Mouse (Mus musculus): ENCODE results near the gene Pde4b.

The Pde4b gene

DNA sequence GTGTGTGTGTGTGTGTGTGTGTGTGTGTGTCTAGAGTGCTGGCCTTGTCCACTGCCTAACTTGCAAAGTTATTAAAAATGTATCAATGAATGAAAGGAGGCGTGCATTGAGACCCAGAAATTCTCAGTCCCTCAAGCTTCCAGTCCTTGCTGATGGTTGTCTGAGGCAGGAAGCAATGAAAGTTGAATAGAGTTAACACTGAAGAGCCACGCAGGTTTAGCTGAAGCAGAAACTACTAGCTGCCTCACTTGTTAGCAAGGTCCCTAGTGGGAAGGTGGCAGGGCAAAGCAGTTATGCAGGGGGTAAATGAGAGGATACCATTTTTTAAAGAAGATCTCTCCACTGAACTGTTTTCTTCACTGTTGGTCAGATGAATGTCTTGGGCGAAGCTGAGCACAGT, 485.2 kb downstream of the Pde4b start:
- DNase-seq (ENCODE audit: low read depth, low spot score), result no peak

DNA sequence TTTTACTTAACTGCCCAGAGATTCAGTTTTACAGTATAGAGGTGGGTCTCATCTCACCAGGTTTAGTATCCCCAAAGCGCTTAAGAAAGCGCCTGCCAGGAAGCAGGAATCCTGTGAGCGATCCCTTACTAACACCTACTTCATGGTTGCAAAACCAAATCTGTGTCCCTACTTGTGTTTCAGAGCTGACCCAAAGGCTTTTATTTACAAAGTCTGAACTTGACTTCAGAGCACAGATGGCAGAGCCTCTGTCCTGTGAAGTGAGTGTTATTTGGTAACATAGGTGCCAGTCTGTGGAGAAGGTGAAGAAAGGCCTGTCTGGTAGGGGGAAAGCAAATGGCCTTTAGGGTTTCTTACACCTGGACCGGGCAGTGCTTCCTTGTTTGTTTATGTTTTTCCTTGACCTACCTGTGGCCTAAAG, 486.0 kb downstream of the Pde4b start:
- DNase-seq (ENCODE audit: low read depth, low spot score), result no peak

DNA sequence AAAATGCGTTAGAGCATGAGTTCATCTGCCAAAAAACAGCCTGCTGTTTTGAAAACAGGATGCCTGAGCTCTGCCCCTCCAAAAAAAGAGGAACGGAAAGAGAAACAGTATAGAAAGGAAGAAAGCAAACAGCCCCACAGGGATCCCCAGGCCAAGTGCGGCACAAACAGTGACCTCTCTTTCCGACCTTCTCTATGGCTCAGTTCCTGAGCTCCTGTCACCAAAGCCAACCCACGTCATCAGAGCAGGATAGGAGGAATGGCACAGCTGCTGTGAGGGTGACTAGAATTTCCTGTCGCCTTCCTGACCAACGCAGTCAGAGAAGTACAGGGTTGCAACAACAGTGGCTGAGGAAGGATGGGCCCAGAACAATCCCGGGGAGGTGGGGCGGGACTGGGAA, 486.9 kb downstream of the Pde4b start:
- no peak for DNase-seq (ENCODE audit: low read depth, low spot score)

DNA sequence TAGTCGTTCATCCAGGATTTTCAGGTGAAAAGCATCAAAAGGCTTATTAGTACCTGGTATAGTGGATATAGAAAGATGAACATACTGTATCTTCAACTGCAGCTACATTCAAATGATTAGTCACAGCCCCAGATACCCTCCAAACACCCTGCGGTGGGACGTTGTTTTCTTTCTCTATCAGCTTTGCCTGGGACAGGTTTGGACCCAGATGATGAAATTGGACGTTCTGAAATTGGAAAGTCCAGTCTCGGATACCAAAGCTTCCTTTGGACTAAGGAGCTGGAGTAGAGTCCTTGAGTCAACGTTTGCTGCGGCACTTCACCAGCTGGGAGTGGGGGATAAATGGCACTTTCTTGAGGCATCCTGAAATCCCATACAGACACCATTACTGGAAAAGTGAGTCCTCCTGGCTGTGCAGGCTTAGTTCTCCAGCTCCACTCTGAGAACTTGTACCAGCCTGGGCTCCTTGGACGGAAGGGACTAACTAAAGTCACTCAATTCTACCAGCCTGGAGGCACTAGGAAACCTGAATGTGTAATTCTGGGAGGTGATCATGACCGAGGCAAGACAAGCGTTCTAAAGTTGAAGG, 487.4 kb downstream of the Pde4b start:
- DNase-seq (ENCODE audit: low read depth, low spot score), result no peak

DNA sequence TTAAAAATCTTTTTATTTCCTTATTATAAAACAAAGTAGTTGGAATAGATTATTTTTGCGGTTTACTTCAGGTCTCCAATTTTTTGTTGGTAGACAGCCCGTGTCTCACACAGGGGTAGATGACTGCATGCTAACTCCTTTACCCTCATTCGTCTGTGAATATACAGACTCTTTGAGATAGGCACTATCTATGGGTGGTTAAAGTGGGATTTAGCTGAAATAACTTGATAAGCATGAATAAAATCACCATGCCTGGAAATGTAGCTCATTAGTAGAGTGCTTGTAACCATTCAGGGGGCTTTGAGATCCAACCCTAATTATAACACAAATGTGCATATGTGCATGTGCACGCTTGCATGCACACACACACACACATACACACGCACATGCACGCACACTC, 488.8 kb downstream of the Pde4b start:
- DNase-seq (ENCODE audit: low read depth, low spot score), result no peak

DNA sequence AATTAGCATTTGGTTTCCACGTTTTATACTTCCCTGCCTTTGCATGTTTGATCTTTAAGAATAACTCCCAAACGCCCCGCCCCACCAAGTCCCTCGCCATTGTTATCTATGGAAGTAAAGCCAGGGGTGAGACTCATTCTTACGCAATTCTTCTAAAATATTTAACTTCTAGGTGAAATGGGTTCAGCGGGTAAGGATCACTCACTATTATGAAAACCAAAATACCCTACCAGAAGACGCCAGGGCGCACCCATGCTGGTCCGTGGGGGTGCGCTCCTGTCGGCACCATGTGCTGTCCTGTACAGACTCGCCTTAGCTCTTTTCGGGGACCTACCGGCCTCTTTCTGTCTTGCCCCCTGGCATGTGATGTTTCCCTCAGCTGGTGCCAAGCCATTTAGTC, 490.3 kb downstream of the Pde4b start:
- no peak for DNase-seq (ENCODE audit: low read depth, low spot score)

DNA sequence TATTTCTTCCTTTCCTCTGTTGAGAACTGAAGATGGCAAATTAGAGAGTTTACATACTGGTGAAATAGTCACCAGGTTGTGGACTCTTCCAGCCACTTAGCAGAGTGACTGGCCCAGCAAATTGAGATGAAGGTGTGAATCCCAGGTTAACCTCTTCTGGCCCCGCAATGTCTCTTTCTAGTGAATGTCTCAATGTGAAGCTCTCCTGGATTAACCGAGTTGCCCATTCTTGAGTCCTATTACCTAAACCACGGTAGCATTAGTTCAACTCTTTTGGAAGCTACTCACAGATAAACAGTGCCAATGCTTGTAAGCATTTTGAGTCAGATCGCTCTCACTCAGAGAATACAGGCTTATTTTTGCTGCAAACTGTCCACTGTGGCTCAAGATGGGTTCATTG, 491.7 kb downstream of the Pde4b start:
- no peak for DNase-seq (ENCODE audit: low read depth, low spot score)

DNA sequence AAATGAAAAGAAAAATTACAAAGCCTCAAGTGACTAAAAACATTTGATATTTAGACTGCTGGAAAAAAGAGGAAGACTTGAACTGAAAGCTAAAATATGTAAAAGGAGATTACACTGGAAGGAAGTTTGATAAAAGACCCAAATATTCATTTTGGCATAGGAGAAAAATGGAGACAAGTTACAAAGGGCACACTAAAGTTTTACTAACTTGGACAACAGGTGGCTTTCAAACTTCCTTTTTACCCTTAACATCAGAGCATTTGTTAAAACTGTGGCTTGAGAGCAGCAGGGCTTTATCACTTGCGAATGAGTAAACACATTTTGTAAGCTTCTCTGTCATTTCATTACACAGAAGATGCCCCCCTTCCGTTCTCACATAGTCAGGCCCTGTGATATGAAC, 492.4 kb downstream of the Pde4b start:
- DNase-seq (ENCODE audit: low read depth, low spot score), result no peak

DNA sequence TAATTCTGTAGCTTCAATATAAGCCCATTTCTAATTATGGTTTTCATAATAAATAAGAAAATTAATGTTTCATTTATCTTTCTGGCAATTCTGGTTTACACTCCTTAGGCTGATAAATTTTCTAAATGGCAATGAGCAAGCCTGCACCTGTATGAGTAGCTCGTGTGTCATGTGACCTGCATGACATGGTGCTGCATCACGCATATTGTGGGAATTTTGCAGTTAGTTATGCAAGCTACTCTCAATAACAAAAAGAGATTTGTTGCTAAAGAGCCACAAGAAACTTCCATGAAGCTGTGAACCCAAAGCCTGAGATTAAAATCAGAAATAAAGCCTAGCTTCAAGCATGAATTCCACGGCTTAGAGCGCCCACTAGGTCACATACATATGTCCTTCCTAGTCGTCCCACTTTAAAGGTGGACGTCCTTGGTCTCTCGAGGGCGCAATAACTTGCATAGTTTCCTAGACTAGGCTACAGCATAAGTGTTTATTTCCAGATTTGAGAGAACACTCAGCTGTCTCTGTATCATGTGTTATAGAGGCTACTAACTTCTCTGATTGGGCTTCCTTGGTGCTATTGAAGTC, 494.9 kb downstream of the Pde4b start:
- DNase-seq (ENCODE audit: low read depth, low spot score), result no peak

DNA sequence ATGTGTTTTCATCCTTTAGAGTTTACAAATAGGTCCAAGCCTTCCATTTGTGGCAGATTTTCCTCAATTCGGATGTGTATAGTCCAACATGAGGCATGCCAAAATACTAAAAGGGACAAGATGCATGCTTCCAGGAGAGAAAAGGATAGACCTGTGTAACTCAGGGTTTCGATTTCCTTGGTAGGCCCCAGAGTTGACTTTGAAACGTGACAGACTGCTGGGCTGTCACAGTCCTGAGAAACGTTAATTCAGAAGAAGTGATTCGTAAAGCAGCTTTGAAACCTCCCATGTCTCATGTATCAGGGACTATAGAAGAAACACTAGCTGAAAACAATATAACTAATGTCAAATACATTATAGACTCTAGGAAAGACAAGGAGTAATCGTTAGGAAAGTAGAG, 495.6 kb downstream of the Pde4b start:
- no peak for DNase-seq (ENCODE audit: low read depth, low spot score)

DNA sequence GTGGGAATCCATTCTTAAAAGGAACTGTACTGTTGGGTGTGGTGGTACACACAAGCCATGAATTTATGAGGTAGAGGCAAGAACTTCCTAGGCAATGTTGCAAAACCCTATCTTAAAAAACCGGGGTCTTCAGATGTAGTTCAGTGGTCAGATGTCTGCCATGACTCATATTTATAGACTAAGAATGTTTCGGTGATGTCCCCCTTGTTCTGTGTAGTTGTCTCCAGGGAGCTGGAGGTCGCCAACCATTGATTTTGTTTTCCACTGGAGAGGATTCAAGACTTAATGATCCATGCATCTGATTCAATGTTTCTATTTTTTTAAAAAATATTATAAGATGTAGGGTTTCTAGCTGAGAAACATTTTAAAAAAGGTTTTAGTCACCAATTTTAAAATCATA, 496.1 kb downstream of the Pde4b start:
- DNase-seq (ENCODE audit: low read depth, low spot score), result no peak

DNA sequence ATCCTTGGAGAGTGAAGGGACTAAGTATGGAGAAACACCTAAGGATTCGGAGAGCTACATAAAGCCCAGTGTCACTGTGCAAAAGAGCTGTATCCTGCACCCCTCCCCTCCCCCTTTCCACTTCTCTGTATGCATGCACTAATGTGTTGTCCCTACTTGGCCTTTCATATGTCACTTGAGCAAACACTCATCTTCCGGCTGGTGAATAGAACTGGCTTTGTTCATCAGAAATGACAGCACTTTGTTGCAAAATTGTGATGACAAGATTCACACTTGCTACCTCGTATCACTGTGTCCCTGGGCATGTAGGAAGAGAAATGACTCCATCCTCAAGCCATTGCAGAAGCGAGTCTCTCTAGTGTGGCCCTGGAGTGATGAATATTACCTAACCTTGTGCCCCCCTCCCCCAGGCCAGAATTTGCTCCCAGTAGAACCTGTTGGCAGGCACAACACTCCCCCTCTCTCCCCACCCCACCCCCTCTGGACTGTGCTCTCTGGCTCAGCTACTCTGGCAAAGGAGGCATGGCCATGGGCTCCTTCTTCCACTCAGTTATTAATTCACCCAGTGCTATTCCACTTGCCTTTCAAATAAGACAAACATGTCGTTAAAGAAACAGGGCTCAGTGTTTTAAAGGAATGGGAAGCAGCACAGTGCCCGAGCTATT, 497.4 kb downstream of the Pde4b start:
- DNase-seq (ENCODE audit: low read depth, low spot score), result no peak

DNA sequence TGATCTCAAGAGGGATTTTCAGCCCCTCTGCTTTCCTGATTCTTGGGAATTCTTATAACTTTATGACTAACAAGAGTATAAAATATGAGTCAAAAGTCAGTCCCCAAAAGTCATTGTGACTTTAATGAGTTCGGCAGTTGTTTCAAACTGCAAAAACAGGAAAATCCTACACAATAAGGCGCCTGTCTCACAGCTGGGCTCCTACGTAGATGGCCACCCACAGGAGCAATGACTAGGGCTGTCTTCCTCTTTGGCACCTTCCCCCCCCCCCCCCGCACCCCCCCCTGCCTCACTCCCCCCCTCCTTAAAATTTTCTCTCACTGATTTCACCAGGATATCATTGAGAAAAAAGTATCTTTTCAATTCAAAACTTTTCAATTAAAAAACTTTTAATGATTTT, 498.2 kb downstream of the Pde4b start:
- DNase-seq (ENCODE audit: low read depth, low spot score), result no peak

DNA sequence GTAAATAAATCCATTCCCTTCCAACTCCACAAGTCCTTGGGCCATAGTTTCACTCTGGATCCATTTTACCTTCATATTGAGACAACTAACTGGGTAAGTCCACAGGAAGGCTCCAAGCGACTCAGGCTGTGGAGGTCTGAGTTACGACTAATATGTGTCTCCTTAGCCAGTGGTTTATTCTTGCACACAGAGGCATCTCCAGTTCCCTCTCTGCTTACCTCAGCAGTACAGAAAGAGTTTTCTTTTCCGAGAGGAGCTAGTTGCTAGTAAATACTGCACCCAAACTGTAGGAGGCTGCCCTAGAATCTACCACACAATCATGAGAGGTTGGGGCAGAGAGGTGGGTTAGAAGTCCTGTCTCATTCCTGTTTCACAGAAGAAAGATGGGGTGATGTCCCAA, 499.4 kb downstream of the Pde4b start:
- DNase-seq (ENCODE audit: low read depth, low spot score), result no peak

DNA sequence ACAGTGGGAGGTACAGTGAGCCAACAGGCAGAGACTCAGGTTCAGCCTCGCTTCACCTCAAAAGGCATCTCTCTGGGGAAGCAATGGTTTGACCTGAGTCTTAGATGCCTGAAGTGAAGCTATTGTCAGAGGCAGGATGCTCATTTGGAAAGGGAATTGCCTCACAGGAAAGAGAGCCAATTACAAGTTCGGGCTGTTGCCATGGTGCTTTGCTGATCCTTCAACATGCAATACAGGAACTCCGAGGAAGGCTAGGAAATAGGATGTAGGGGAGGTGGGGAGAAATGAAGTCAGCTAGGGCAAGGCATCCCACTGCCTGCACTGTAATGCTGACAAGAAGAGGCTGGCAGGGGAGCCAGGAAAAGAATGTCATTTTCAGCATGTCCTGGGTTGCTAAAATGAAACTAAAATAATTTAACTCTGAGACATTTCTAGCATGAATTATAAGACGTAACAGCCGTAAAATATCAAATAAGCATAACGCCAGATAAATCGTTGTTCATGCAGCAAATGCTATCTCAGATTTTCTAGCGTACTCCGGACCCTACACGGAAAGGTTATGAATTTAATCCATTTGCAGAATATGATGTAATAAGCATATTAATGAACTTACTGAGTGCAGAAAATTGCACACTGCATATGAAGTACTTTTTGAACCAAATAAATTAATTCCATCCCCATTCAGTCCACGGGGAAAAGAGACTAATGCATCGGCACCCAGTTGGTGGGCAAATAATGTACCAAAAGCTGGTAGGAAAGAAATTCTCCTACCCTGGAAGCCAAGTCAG, 501.5 kb downstream of the Pde4b start:
- DNase-seq (ENCODE audit: low read depth, low spot score), result no peak

DNA sequence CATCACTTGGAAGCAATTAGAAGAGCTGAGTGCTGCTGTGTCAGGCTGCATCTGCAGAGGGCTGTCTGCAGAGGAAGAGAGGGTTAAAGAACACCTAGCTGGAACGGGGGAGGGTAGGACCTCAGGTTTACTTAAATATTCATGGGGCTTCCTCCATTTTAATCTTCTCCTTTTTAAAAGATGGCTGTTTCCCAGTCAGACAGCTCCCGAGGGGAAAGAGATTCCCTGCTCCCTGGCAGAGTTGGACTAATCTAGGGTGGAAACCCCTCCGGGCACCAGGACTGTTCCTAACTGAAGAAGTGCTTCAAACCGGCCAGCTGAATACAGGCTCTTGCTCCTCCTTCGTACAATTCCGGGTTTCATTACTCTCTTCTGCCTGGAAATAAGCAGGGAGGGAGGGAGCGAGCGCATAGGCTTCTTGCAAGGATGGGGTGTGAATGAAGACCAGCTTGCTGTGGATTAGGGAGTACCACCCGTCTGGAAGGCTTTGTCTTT, 502.2 kb downstream of the Pde4b start:
- DNase-seq (ENCODE audit: low read depth, low spot score), result no peak

DNA sequence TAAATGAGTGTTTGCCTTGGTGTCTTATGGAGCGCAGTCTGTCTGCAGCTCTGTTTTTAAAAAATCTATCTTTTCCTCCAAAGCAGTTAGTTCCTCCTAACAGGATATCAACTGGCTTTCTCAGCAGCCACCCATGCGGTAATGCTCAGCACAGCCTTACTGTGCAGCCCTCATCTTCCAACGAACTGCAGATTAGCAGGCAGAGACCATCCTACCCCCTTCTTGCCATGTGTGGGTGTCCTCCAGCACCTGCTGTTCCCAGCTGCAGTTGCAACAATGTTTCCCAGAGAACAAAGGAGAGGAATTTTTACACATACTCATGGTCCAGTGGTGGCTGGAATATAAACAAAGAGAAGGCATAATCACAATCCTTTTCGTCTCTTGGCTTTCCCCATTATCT, 504.5 kb downstream of the Pde4b start:
- DNase-seq (ENCODE audit: low read depth, low spot score), result no peak

DNA sequence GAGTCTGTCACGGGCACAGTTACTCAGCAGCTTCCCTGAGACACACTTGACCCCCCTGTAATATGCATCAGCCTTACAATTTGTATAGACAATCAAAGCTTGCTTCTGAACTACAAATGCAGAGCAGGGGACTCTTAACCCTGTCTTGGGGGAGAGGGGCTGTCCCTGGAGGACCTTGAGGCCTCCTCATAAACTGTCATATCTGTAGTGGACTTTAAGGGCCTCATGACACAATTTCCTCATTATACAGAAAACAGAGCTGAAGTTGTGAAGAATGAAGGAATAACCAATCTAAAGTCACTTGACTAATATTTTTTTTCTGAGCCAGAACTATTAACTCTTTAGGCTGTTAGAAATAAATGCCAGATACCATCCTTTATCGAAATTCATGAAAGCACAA, 505.2 kb downstream of the Pde4b start:
- DNase-seq (ENCODE audit: low read depth, low spot score), result no peak

DNA sequence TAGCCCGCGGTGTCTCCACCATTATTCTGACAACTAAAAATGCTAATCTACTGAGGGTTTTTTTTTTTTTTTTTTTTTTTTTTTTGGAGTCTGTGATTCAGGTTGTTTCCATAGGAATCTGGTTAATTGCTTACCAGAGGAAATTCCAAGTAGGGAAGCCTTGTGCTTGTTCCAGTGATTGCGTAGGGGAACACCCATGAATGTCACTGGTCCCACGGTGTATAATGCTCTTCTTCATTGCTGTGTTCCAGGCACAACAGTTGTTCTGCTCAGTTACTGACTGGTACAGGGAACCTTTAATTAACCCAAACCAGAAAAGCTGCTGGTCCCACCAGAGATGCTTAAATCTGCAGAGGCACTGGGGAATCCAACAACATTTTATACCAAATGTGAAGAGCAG, 506.3 kb downstream of the Pde4b start:
- no peak for DNase-seq (ENCODE audit: low read depth, low spot score)

DNA sequence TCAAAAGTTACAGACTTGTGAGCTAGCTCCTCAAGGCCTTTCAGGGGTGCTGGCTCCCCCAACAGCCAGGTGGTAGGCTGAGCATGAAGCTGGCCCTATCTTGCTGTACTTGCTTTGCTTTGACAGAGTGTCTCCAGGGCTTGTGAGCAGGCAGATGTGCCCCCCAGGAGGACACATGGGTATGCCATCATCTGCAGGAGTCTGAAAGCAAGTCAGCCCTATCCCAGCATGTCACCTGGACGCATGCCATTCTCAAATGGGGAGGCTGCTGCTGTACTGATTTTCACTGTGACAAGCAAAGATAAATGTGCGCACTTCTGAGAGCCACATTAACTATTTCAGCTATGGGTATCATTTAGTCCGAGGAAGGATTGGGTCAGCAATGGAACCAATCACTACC, 507.2 kb downstream of the Pde4b start:
- DNase-seq (ENCODE audit: low read depth, low spot score), result no peak

DNA sequence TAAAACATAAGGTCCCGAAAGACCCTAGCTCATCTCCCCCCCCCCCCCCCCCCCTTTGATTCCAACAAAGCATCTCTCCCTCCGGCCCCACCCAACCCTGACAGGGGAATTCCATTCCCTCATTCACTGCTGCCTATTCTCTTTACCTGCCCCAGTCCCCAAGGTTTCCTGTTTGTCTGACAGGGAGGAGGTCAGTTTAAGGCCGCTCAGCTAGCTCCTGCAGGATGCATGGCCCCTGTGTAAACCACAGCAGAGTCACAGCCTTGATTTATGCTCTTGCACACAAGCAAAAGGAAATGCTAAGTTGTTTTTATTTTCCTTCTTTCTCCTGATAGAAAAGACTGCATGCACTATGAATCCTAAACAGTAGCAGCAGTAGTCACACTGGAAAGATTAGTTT, 516.6 kb downstream of the Pde4b start:
- no peak for DNase-seq (ENCODE audit: low read depth, low spot score)

DNA sequence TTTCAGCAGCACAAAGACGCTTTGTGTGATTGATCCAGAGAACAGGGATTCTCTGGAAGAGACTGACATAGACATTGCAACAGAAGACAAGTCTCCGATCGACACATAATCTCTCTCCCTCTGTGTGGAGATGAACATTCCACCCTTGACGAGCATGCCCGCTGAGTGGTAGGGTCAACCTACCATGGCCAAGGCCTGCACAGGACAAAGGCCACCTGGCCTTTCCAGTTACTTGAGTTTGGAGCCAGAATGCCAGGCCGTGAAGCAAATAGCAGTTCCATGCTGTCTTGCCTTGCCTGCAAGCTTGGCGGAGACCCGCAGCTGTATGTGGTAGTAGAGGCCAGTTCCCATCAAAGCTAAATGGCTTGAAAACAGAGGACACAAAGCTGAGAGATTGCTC, 517.9 kb downstream of the Pde4b start:
- DNase-seq (ENCODE audit: low read depth, low spot score), result no peak
